Mouse (Mus musculus) frontal cortex, postnatal 10 days (tissue): Measurements from ENCODE around the gene Selenbp2.
"Not testable (repeated sequence)": the region's sequence is repeated elsewhere in the genome, so short reads cannot be mapped to it uniquely, and the experiment has no call there.

ENCODE experiments used
- DNase-seq, 2 experiments: peaks; one replicate each; pipeline ENCODE4 v3.0.0; 2022; ENCODE audit warnings: low spot score in 2 of 2, mixed read lengths in 1 of 2

The Selenbp2 gene

GRCm38 (mm10) chr3:94691694-94692093, 1.7 kb upstream of the Selenbp2 start:
- DNase-seq = not testable (repeated sequence)

GRCm38 (mm10) chr3:94693874-94694273, 518 bp downstream of the Selenbp2 start:
- not testable (repeated sequence) for DNase-seq

- DNase-seq = not testable (repeated sequence)
Observed at GRCm38 (mm10) chr3:94695591-94695990, 2.2 kb downstream of the Selenbp2 start.

GRCm38 (mm10) chr3:94696257-94696656, 2.9 kb downstream of the Selenbp2 start:
- DNase-seq = not testable (repeated sequence)

- DNase-seq = not testable (repeated sequence)
Observed at GRCm38 (mm10) chr3:94702163-94702810, 8.9 kb downstream of the Selenbp2 start.

- DNase-seq = no peak
Observed at GRCm38 (mm10) chr3:94702856-94703255, 9.5 kb downstream of the Selenbp2 start.

- DNase-seq = not testable (repeated sequence)
Observed at GRCm38 (mm10) chr3:94703364-94703763, 10.0 kb downstream of the Selenbp2 start.

GRCm38 (mm10) chr3:94710591-94710990, 17.2 kb downstream of the Selenbp2 start:
- not testable (repeated sequence) for DNase-seq

- DNase-seq = not testable (repeated sequence)
Observed at GRCm38 (mm10) chr3:94713424-94713823, 20.1 kb downstream of the Selenbp2 start.

GRCm38 (mm10) chr3:94718253-94718652, 24.9 kb downstream of the Selenbp2 start:
- not testable (repeated sequence) for DNase-seq

GRCm38 (mm10) chr3:94723637-94724036, 30.3 kb downstream of the Selenbp2 start:
- not testable (repeated sequence) for DNase-seq

GRCm38 (mm10) chr3:94745691-94746090, 52.3 kb downstream of the Selenbp2 start:
- DNase-seq = no peak
